Mouse (Mus musculus) lung, postnatal 25 days (tissue): Measurements from ENCODE around the gene Abl1.
A peak's percentile ranks its signal among the peaks of the same experiment; 100 is the strongest.

Experiments used
- DNase-seq: peaks from one replicate; pipeline ENCODE4 v3.0.0; 2022; ENCODE audit warnings: low spot score

Gene Abl1

DNA sequence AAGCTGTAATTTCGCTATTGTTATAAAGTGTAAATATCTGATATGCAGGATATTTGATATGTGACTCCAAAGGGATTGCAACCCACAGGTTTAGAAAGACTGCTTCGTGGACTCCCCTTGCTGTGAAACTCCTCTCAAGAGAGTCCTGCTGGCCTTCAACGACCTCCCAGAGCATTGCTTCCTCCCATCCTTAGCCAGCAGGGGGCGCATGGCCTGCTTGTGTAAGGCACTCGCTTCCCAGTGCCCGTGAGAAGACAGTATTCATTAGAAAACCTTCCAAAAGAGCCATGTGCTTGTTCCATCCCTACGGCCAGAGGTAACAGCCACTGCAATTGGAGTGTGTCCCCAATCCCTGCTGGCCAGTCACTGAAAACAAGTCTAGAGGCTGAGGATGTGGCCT, 98.9 kb downstream of the Abl1 start:
- DNase-seq = peak; percentile 74

GRCm38 (mm10) chr2:31788227-31788626, 100.1 kb downstream of the Abl1 start:
- DNase-seq = no peak

DNA sequence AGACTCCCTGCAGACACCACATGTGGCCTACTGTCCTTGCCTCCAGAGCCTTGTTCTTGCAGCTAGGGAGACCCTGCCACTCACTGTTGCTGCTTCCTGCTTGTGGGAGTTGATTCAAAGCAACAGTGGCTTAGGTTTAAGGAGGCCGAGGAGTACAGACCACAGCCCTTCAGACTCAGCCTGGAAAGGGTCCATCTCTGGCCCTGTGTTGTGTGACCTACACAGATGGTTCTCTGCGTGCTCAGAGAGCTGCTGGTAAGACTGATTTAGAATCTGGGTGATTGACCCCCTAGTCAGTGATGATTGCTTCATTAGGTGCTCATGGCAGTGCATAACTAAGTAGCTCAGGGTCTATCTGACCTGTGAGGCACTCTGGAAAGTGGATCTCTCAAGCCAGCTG, 101.0 kb downstream of the Abl1 start:
- DNase-seq = no peak

GRCm38 (mm10) chr2:31790728-31791251, 102.6 kb downstream of the Abl1 start:
- DNase-seq = no peak

DNA sequence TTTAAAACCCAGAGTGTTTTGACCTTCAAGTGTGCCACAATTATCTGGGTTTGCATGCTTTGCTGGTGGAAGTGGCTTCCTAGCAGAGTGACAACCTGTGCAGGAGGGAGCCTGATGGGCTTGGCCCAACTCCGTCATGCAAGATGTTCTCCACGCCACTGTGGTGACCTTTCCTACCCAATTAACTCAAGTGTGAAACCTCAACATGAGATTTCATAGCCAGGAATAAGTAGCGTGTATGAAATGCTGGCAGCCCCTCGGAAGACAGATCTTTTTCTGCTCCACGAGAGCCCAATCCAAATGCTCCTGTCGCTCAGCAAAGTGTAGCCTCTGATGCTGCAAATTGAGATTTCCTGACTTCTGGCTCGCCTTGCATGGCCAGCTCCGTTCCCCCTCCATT, 103.1 kb downstream of the Abl1 start:
- DNase-seq = no peak

DNA sequence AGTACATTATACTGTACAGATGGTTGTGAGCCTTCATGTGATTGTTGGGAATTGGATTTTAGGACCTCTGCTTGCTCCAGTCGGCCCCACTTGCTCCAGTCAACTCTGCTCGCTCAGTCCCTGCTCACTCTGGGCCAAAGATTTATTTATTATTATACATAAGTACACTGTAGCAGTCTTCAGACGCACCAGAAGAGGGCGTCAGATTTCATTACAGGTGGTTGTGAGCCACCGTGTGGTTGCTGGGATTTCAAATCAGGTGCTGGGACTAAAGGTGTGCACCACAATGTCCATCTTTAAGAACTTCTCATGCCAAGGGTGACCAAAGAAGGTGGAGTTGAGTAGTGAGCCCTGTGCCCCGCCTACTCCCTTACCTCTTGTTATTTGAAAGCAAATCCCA, 104.4 kb downstream of the Abl1 start:
- no peak for DNase-seq

GRCm38 (mm10) chr2:31796943-31797342, 108.8 kb downstream of the Abl1 start:
- DNase-seq = peak; percentile 40

DNA sequence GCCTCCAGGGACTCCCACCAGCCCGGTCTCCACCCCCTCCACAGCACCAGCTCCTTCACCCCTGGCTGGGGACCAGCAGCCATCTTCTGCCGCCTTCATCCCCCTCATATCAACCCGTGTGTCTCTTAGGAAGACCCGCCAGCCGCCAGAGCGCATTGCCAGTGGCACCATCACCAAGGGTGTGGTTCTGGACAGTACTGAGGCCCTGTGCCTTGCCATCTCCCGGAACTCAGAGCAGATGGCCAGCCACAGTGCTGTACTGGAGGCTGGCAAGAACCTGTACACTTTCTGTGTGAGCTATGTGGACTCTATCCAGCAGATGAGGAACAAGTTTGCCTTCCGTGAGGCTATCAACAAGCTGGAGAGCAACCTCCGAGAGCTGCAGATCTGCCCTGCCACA, 113.2 kb downstream of the Abl1 start:
- no peak for DNase-seq

DNA sequence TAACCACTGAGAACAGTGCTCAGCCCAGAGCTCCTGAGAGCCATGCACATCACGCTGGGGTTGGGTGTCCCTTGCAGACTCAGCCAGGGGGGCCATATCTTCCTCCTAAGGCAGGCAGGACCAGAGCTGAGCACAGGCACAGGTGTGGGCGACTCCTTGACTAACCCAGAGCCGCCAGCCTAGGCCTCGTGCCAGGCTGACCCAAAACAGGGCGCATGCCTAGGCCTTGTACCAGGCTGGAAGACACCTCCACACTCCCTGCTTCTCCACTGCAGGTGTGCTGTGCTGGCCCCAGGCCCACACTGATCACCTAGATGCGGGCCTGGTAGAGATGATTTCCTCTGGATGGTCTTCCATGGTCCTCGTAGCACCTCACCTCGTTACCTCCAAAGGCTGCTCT, 114.6 kb downstream of the Abl1 start:
- no peak for DNase-seq

DNA sequence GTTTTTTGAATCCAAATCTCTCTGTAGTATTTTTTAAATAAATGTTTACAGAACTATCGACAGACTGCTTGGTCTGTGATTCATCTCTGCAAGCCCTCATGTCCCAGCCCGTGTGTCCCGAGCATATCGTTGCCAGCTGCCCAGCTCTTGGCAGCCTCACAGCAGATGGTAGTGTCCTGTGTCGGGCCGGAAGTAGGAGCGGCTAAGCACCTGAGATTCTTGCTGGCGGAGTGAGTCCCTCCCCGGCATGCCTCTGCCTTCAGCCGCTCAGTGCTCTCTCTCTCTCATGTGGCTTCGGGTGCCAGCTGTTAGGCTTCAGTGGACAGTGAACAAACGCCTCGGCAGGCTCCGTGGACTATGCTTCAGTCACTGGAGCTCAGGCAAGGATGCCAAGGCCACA, 115.3 kb downstream of the Abl1 start:
- peak; percentile 12 for DNase-seq

DNA sequence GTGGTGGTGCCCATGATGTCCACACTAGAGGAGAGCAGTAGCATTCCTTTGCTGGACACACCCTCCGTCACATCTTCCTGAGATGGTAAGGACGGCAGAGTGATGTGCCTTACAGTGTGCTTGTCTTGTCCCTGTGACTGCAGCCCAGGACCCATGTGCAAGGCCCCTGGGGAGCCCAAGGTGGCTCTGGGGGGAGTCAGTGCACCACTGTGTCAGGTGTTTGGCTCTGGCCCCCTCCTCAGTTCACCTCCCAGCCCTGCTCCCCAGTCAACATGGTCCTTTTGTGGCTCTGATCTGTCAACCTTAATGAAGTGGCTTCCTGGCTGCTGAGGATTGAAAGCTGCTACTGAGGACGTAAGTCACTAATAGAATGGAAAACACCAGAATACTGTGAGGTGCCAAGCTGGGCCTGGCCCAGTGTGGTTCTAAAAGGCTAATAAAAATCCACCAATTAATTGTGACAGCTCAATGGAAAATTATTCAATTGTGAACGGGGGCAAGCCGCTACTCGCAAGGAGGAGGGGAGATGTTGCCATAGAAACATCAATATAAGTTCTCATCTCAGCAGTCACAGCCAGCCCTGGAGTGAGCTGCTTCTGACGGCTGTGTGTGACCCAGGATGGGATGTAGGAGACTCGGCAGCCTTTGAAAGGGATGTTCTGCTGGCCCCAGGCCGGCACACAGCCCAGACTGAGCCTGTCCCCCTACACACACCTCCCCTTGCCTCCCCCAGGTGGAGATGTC, 118.6 kb downstream of the Abl1 start:
- DNase-seq = no peak

DNA sequence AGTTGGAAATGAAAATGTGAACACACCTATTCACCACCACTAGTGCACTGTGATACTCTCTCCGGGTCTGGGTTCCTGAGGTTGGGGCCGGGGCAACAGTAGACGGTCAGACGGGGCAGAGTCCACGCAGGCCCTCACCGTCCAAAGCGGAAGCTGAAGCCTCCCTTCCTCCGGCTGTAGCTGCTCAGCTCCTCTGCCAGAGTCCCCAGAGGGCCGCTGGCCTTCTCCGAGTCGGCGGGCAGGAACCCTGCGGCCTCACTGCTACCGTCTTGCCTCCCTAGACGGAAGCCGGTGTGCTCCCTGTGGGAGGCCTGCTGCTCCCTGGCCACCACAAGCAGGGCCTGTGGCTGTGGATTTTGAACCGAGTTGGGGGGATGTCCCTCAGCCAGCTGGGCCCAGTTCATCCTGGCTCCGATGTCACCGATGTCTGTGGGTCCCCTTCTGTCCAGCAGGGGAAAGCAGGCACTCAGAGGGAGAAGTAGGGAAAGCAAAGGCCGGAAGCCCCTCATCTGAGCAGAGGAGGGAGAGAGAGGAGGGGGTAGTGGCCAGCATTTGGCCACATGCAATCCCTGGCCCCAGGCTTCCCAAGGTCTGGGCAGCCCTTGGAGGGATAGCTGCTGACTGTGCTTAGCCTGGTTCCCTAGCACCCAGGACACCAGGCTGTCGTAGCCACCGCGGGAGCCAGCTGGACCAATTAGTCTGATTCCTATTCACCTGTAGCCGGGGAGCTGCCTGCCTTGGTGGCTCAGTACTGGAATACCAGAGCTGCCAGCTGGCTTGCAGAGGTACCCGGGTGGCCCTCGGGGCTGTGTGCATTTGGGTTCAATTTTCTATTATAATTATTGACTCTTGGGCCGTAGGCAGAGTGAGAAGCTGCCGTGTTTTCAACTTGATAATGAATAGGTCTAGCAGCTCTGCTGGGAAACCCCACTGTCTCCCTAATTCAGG, 120.5 kb downstream of the Abl1 start:
- no peak for DNase-seq

DNA sequence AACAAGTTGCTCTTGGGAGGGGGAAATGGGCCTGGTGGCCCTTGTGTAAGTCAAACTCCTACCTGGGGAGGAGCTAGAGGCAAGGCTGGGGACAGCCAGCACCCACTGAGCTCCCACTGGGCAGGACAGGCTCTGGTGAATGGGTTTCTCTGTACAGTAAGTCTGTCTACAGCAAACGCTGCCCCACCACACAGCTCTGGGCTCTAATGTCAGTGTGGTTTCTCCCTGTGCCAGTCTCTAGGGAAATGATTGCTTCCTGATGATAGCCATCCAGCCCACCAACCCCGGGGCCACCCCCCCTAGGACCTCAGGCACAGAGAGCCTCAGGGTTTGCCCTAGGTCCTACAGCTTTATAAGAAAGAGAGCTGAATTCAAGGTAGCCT, 121.2 kb downstream of the Abl1 start:
- DNase-seq = no peak

- DNase-seq = no peak
Observed at GRCm38 (mm10) chr2:31810444-31810843, 122.3 kb downstream of the Abl1 start, which contains the start of gene Qrfp. Qrfp (minus strand) TSS chr2:31810580.

GRCm38 (mm10) chr2:31811086-31811958, 123.1 kb downstream of the Abl1 start:
- DNase-seq = no peak

- DNase-seq = no peak
Observed at GRCm38 (mm10) chr2:31813641-31814040, 125.5 kb downstream of the Abl1 start.

DNA sequence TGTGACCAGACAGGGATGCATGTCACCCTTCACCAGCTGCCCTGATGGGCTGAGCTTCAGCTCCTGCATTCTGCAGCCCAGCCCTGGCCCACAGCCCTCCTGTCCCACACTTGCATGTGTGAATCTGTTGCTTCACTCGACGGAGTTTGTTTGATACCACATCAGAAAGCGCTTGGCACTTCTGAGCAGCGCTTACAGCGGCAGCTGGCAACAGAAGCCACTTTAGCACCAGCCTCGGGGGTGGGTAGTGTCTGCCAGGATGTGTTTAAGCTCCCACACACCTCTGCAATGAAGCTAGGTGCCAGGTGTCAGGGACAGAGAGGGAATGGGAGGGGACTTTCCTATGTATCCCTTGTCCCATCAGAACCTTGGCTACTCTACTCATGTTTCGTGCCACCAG, 126.5 kb downstream of the Abl1 start:
- no peak for DNase-seq

DNA sequence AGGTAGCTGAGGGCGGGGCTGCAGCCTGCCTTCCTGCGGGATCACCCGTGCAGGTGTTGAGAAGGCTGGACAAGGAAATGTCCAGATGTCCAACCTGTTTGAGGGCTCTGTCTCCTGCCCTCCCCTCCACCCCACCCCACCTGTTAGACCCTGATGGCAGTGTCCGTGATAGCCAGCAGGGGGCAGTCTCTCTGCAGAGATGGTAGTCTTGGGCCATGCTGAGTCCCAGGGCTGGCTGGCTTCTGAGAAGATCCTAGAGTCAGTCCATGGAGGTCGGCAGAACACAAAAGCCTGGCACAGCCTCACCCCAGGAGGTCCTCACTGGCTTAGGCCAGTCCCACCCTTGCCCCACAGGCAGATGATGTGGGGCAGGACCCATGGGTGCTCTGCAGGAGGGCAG, 127.2 kb downstream of the Abl1 start:
- peak; percentile 58 for DNase-seq

GRCm38 (mm10) chr2:31822524-31823371, 134.6 kb downstream of the Abl1 start:
- DNase-seq = peak; percentile 55

DNA sequence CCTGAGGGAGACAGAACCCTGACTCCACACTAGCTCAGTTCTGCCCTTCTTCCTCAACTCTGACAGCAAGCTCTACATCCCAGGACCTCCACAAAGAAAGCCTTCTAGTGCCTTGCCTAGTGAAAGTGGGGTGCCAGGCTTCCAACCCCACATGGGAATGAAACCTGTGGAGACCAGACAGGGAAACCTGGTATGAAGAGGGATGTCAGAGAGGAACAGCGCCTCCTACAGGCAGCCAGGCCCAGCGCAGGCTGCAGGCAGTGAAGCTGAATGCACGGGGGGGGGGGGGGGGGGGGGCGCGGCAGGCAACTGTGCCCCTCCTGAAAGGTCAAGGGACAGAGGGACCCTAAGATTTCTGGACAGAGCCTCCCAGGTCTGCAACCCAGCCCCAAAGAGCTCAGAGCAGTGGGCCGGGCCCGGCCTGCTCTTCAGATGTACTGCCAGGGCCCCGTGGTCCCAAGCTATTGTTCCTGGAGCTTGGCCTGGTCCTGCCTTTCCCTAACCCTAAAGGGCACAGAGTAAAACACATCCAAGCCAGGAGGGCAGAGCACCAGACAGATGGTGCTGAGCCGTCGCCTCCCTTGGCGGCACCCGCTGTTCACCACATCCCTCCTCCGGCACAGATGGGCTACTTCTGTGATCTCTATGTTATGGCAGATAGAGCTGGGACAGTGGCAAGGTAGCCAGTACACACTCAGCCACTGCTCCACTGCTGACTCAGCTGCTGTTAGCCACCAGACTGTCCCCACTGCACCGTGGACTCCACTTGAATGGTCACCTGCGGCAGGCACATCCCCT, 136.0 kb downstream of the Abl1 start:
- no peak for DNase-seq
